Mouse (Mus musculus) embryonic facial prominence, embryonic 14.5 days (tissue): ENCODE measurements around the gene Zap70. TPM values are rescaled to one million over a fixed set of nuclear protein-coding genes. Genes with fewer than 3 reads are reported as not detected.
"Not testable (repeated sequence)": the region's sequence is repeated elsewhere in the genome, so short reads cannot be mapped to it uniquely, and the experiment has no call there.

Source experiments
- ATAC-seq: fragments of 200-750 bp; cut with Nextera tagmentation; 2 replicates; pipeline ENCODE4 v1.8.0; 2017; ENCODE audit warnings: low read depth, moderate number of reproducible peaks, moderate TSS enrichment
- DNase-seq: peaks from one replicate; pipeline ENCODE4 v3.0.0-alpha.2; 2015; ENCODE audit warnings: low spot score
- H3K27ac ChIP-seq: fragments of 300-500 bp; sonication (generic); replicated peaks from 2 replicates; pipeline ENCODE4 v1.5.1; 2014; ENCODE audit warnings: low read depth, mild to moderate bottlenecking, low read length, moderate library complexity
- H3K27me3 ChIP-seq: fragments of 300-500 bp; sonication (generic); replicated peaks from 2 replicates; pipeline ENCODE4 v1.6.1; 2014; ENCODE audit warnings: low read length; ENCODE audit not compliant: control insufficient read depth, insufficient read depth
- H3K36me3 ChIP-seq: fragments of 300-500 bp; sonication (generic); 2 replicates; pipeline ENCODE4 v1.6.1; 2014; ENCODE audit warnings: low read length, mixed read lengths; ENCODE audit not compliant: control insufficient read depth, insufficient read depth
- H3K4me1 ChIP-seq: fragments of 300-500 bp; sonication (generic); 2 replicates; pipeline ENCODE4 v1.6.1; 2014; ENCODE audit warnings: antibody characterized with exemption, low read length; ENCODE audit not compliant: control insufficient read depth, insufficient read depth
- H3K4me2 ChIP-seq: fragments of 300-500 bp; sonication (generic); 2 replicates; pipeline ENCODE4 v1.6.1; 2014; ENCODE audit warnings: low read depth, mild to moderate bottlenecking, low read length, moderate library complexity, mixed read lengths
- H3K4me3 ChIP-seq: fragments of 300-500 bp; sonication (generic); 2 replicates; pipeline ENCODE4 v1.5.1; 2014; ENCODE audit warnings: low read depth, mild to moderate bottlenecking, low read length
- H3K9ac ChIP-seq: fragments of 300-500 bp; sonication (generic); 2 replicates; pipeline ENCODE4 v1.6.1; 2014; ENCODE audit warnings: low read depth, mild to moderate bottlenecking, low read length, moderate library complexity, mixed read lengths
- H3K9me3 ChIP-seq: fragments of 300-500 bp; sonication (generic); 2 replicates; pipeline ENCODE4 v1.6.1; 2016; ENCODE audit warnings: low read length; ENCODE audit not compliant: control insufficient read depth
- WGBS: fragments of 180-500 bp; shearing (Covaris S2); extraction: QIAGEN DNeasy Blood & Tissue Kit; methylation state at CpG from one replicate; pipeline ENCODE4 v1.1.7; 2014; 5-methylcytosine and 5-hydroxymethylcytosine counted together
- polyA plus RNA-seq: library from polyadenylated mRNA; unstranded; fragments of >200 nt; fragmentation: Nextera tagmentation; extraction: Ambion mirVana; gene quantifications from 2 replicates; pipeline ENCODE4 v1.2.1, GENCODE M21; 2014

The Zap70 gene
- polyA plus RNA-seq, 1 experiment from 2014 or later = 0.36 TPM

GRCm38 (mm10) chr1:36821918-36822317 lies 60.3 kb downstream of the Zap70 start:
- not testable (repeated sequence) for DNase-seq, H3K27me3 ChIP-seq, H3K4me2 ChIP-seq, H3K9ac ChIP-seq, H3K27ac ChIP-seq, H3K4me3 ChIP-seq, ATAC-seq, H3K9me3 ChIP-seq, H3K4me1 ChIP-seq
- WGBS = 84% methylated on average over 4 of the region's 4 CpGs
- peaks cover 93% of the 10 kb centered on the region for H3K36me3 ChIP-seq

GRCm38 (mm10) chr1:36824356-36824755 lies 62.8 kb downstream of the Zap70 start:
- H3K27me3 ChIP-seq = no peaks in the 10 kb centered on the region
- 93% methylated on average over 5 of the region's 5 CpGs for WGBS
- H3K9me3 ChIP-seq = no peaks in the 10 kb centered on the region
- no peak overlapping the region for H3K4me2 ChIP-seq
- H3K36me3 ChIP-seq = peaks cover 84% of the 10 kb centered on the region
- no peaks in the 10 kb centered on the region for H3K4me1 ChIP-seq
- H3K27ac ChIP-seq = no peak overlapping the region
- H3K4me3 ChIP-seq = no peak overlapping the region
- DNase-seq (no peak), ATAC-seq (no peak)
- H3K9ac ChIP-seq = no peak overlapping the region

- H3K4me3 ChIP-seq = no peak overlapping the region
- no peaks in the 10 kb centered on the region for H3K4me1 ChIP-seq
- no peaks in the 10 kb centered on the region for H3K27me3 ChIP-seq
- ATAC-seq (peak; percentile 73), DNase-seq (peak; percentile 56)
- no peak overlapping the region for H3K9ac ChIP-seq
- no peaks in the 10 kb centered on the region for H3K9me3 ChIP-seq
- H3K27ac ChIP-seq = peak overlapping the region; percentile 54
- no peak overlapping the region for H3K4me2 ChIP-seq
- 49% methylated on average over 14 of the region's 14 CpGs for WGBS
- peaks cover 65% of the 10 kb centered on the region for H3K36me3 ChIP-seq
These were observed 69.6 kb downstream of the Zap70 start for GRCm38 (mm10) chr1:36830913-36831866.

Other genes starting within 250 kb of the Zap70 start
- 4.8 and 5.1 TPM in 2 replicates for gene Cnnm3, start 249.9 kb upstream of the Zap70 start, polyA plus RNA-seq
- gene Ankrd23, start 224.9 kb upstream of the Zap70 start, polyA plus RNA-seq = 12.3 and 13.2 TPM in 2 replicates
- not detected in 2 replicates for gene Gm42417, start 222.4 kb upstream of the Zap70 start, polyA plus RNA-seq
- 19.5 and 20.0 TPM in 2 replicates for gene Ankrd39, start 214.4 kb upstream of the Zap70 start, polyA plus RNA-seq
- gene Sema4c, start 203.4 kb upstream of the Zap70 start, polyA plus RNA-seq = 2.3 and 3.8 TPM in 2 replicates
- gene Fam178b, start 78.6 kb upstream of the Zap70 start, polyA plus RNA-seq = 1.0 and 1.6 TPM in 2 replicates
- gene Cox5b, start 70.3 kb upstream of the Zap70 start, polyA plus RNA-seq = 579 and 661 TPM in 2 replicates
- not detected in 2 replicates for gene 4933424G06Rik, start 51.6 kb upstream of the Zap70 start, polyA plus RNA-seq
- 92.7 and 96.4 TPM in 2 replicates for gene Actr1b, start 47.4 kb upstream of the Zap70 start, polyA plus RNA-seq
- gene Tmem131, start 181.9 kb downstream of the Zap70 start, polyA plus RNA-seq = 21.3 and 22.4 TPM in 2 replicates